Mouse (Mus musculus): ENCODE measurements around the gene Vmn1r68.

The Vmn1r68 gene

DNA sequence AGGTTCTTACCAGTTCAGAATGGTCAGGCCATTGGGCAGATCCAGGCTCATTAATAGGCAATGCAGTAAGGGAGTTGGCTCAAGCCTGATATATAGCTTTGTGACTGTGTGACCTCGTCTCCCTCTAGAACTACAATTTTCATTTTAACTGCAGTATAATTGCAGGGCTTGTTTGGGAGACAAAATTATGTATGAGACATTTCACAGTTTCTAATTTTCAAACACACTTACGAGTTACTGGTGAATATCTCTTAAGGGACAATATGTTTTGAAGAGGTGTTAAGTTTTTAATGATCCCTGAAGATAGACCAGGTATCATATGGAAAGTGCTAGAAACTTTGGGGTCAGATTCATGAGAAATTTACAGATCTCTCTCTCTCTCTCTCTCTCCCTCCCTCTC is at the start of gene Vmn1r68:
Vmn1r68 (minus strand) TSS at position 101 of the 400 bp plus-strand sequence.
- in situ Hi-C loops (cut with MboI, MseI) = no loop called here

DNA sequence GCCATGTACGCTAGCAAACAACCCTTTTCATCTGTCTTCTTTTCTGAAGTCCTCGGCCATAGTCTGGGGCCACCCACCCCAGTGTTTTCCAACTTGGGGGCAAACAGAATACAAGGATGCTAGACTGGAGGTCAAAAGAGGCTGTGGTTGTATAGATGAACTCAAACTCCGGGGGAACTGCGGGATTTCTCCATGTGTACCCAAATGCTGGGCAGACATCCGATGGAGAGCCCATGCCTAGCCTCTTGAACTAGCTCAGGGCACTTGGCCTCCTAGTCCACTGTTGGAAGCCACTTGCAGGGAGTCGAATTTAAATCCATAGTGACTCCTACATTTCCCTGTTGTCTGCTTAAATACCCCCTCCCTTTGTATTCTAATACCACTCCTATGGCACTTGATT is 62.7 kb downstream of the Vmn1r68 start:
- in situ Hi-C loops (cut with MboI, MseI) = no loop called here

GRCm38 (mm10) chr7:10494786-10495521 is 63.3 kb downstream of the Vmn1r68 start, which contains the start of gene Zik1:
TSS of gene Zik1 (minus strand) at chr7:10495394.
- in situ Hi-C loops (cut with MboI, MseI) = no loop called here

- in situ Hi-C loops (cut with MboI, MseI) = no loop called here
These were observed 77.6 kb downstream of the Vmn1r68 start for GRCm38 (mm10) chr7:10480588-10481233.

DNA sequence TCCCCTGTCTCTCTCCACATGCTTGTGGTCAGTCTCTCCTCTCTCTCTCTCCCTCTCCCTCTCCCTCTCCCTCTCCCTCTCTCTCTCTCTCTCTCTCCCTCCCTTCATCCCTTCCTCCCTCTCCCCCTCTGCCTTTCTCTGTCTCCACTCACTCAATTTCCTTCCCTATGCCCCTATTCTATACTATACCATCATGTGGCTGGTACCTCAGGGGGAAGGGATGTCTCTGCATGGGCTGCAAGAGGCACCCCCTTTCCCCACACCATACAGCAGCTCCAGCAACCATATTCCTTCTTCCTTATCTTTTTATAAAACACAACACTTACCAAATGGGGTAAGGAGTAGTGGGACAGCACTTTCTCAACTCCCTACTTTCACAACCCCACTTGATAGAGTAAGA is 78.5 kb downstream of the Vmn1r68 start:
- in situ Hi-C loops (cut with MboI, MseI) = no loop called here

DNA sequence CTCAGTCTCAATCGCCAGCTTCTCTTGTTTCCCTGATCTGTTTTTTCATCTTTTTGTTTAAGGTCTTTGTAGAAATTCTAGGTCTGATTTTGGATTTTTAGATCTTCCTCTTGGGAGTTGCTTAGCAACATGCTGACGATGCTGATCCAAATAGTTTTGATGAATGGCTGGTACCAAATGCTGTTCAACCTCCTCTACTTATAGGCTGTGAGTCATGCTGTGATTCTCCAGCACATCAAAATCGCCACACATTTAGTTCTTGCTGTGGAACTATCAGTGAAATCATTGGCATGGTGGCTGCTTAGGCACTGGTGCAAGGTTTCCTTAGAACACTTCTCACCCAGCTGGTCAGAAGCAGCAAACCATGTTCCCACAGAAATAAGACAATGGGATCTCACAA is 100.1 kb downstream of the Vmn1r68 start:
- in situ Hi-C loops (cut with MboI, MseI) = no loop called here
